Mouse (Mus musculus): ENCODE data around the gene Pawr. TPM values are rescaled to one million over a fixed set of nuclear protein-coding genes. Genes with fewer than 3 reads are reported as not detected.

Gene Pawr
- polyA plus RNA-seq, 1 experiment from 2014 or later = 5.6 TPM

DNA sequence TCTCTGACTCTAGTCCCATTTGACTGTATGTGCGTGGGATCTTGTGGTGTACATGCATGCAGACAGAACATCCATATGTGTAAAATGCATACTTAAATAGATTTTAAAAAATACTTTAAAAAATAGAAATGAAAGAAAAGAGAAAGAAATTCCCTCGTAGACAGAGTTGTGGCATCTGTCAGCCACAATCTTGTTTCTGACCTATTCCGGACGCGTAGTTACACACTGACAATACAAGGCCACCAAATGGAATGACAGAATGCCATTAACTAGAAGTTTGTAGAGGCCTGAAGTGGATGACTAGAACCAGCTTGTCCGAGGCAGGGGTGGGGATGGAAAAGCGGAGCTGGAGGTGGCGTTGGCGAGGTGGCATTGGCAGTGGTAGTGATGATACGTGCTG lies 60.2 kb downstream of the Pawr start:
- Histone ChIP-seq H3K27ac (no peak overlapping the region), H3K9ac (replicated peaks) (no peak overlapping the region), H3K36me3 (no peaks in the 10 kb centered on the region), H3K27me3 (no peaks in the 10 kb centered on the region), H3K4me2 (no peak overlapping the region), H3K4me3 (replicated peaks) (no peak overlapping the region), H3K9me3 (no peaks in the 10 kb centered on the region), H3K4me1 (replicated peaks) (peaks cover 13% of the 10 kb centered on the region)
- WGBS = 96% methylated on average over 10 of the region's 10 CpGs
- no peak for ATAC-seq (ENCODE audit: insufficient number of reproducible peaks, insufficient read depth, low FRiP score, low TSS enrichment, low read depth)

DNA sequence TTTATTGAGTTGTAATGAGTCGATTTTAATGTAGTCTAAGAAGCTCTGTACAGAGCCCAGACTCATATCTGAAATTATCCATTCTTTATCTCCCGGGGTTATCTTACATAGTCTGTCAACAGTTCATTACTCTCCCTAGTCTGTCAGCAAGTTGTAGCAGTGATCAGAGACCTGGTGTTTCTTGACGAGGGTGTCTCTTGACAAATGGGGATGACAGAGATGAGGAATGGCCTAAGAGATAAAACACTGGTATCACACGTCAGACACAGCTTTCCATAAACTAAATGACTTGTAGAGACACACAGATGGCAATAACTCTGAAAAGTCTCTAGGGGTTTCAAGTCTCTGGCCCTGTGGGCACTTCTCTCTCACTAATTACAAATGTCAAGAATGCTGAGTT lies 62.4 kb downstream of the Pawr start:
- H3K4me3 ChIP-seq (replicated peaks) = no peak overlapping the region
- WGBS = 47% methylated on average over 4 of the region's 4 CpGs

DNA sequence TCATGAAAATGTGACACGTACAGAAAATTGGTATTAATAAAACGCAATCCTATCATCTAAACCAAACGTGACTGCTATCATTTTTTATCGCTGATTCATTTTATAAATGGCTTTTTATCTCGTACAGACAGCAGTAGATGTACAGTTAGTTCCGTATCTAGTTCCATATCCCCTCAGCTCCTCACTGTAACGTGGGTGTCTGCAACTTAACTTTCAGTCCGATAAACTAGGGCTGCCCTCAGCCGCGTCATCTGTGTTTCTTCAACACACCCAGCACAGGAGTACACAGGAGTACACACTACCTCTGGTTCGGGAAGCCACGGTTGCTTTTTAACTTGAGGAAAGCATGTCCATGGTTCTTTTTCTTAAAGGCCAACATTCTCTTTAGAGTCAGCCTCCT lies 63.3 kb downstream of the Pawr start:
- WGBS = 93% methylated on average over 12 of the region's 12 CpGs
- Histone ChIP-seq H3K4me3 (replicated peaks) (no peak overlapping the region), H3K9me3 (no peaks in the 10 kb centered on the region), H3K36me3 (no peaks in the 10 kb centered on the region), H3K9ac (replicated peaks) (no peak overlapping the region), H3K27me3 (no peaks in the 10 kb centered on the region), H3K4me2 (no peak overlapping the region), H3K27ac (no peak overlapping the region), H3K4me1 (replicated peaks) (no peaks in the 10 kb centered on the region)
- ATAC-seq (ENCODE audit: insufficient number of reproducible peaks, insufficient read depth, low FRiP score, low TSS enrichment, low read depth) = no peak

More for the DNA sequence above, 62.4 kb downstream of the Pawr start:
- Histone ChIP-seq H3K36me3 (no peaks in the 10 kb centered on the region), H3K27me3 (no peaks in the 10 kb centered on the region), H3K27ac (no peak overlapping the region), H3K9ac (replicated peaks) (no peak overlapping the region), H3K9me3 (no peaks in the 10 kb centered on the region), H3K4me1 (replicated peaks) (peaks cover 4% of the 10 kb centered on the region), H3K4me2 (no peak overlapping the region)
- ATAC-seq (ENCODE audit: insufficient number of reproducible peaks, insufficient read depth, low FRiP score, low TSS enrichment, low read depth) = no peak

DNA sequence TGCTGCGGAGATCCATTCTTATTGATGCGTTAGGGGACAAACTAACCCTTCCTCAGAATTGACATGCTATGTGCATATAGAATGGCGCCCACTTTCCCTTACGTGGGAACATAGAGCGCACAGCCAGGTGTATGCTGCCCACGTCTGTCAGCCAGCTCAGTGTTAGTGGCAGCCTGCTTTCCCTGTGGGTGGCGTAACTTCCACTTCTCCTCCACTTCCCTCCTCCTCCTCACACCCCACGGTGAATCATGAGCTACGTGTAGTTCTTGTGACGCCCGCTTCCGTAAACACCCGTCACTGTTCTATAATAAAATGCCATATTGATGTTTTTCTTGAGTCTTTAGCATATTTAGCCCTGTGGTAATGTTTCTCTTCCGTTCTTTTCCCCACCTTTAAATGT lies 63.7 kb downstream of the Pawr start:
- Histone ChIP-seq H3K4me2 (no peak overlapping the region), H3K4me1 (replicated peaks) (no peaks in the 10 kb centered on the region), H3K4me3 (replicated peaks) (no peak overlapping the region), H3K27ac (no peak overlapping the region), H3K9me3 (no peaks in the 10 kb centered on the region), H3K36me3 (no peaks in the 10 kb centered on the region), H3K9ac (replicated peaks) (no peak overlapping the region), H3K27me3 (no peaks in the 10 kb centered on the region)
- ATAC-seq (ENCODE audit: insufficient number of reproducible peaks, insufficient read depth, low FRiP score, low TSS enrichment, low read depth) = no peak
- WGBS = 91% methylated on average over 14 of the region's 14 CpGs

DNA sequence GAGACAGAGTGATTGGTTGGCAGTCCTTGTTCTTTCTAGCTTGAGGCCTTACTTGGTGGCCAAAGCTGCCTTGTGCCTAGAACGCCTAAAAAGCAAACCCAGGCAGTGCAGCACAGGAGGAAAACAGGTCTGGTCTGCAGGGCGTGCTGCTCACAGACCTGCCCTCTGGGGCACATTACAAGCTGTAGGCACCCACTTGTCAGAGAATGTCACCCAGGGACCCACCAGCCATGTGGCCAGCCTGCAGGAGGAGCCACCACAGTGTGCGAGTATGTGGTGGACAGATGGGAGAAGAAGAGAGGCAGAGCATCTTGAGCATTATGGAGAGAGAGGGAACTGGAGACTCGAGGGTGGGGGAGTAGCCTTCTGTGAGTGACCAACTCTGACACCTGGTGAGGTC lies 70.8 kb downstream of the Pawr start:
- H3K4me2 ChIP-seq = no peak overlapping the region
- peaks cover 13% of the 10 kb centered on the region for H3K4me1 ChIP-seq (replicated peaks)
- no peak overlapping the region for H3K4me3 ChIP-seq (replicated peaks)
- no peak for ATAC-seq (ENCODE audit: insufficient number of reproducible peaks, insufficient read depth, low FRiP score, low TSS enrichment, low read depth)
- no peaks in the 10 kb centered on the region for H3K9me3 ChIP-seq
- no peak overlapping the region for H3K27ac ChIP-seq
- H3K9ac ChIP-seq (replicated peaks) = no peak overlapping the region
- 77% methylated on average over 4 of the region's 4 CpGs for WGBS
- H3K36me3 ChIP-seq = no peaks in the 10 kb centered on the region
- no peaks in the 10 kb centered on the region for H3K27me3 ChIP-seq

DNA sequence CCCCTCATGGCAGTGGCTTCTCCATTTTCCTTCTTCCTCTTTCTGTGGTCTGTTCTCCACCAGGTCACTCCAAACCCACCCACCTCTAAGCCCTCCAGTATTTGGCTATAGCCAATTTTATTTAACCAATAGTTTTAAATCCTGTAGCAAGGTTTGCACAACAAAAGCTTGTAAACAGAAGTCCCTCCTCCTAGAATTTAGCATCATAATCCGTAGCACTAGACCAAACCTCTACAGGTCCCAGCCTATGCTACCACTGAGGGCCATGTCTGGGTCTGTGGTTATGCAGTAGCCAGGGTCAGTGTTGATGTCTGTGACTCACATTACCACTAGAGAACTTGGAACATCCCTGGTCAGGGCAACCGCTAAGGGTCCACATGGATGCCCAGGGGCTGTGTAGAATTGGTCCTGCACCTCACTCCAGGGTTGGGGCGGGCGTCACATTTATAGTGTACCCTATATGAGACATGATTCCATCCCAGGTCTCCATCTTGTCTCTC lies 71.5 kb downstream of the Pawr start:
- 95% methylated on average over 4 of the region's 4 CpGs for WGBS
- Histone ChIP-seq H3K9ac (replicated peaks) (no peak overlapping the region), H3K4me3 (replicated peaks) (no peak overlapping the region), H3K4me1 (replicated peaks) (peaks cover 17% of the 10 kb centered on the region), H3K36me3 (no peaks in the 10 kb centered on the region), H3K4me2 (no peak overlapping the region), H3K27ac (no peak overlapping the region), H3K27me3 (no peaks in the 10 kb centered on the region), H3K9me3 (no peaks in the 10 kb centered on the region)
- no peak for ATAC-seq (ENCODE audit: insufficient number of reproducible peaks, insufficient read depth, low FRiP score, low TSS enrichment, low read depth)

DNA sequence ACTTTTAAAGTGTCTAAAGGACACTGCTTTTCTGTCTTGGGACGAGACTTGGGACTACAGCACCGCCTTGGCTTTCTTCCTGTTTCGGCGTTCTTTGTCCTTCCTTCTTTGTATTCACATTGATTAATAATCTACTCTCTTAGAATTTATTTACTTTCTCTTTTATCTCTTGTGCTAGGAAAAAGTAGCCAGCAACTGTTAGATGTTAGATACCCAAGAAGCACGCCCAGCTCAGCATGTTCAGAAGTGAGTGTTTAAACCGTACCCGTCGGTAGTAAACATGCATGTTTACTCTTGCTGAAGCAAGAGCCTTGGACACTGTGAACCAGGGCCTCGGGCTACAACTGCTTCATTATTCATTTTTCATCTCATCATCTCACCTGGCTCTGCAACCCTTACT lies 72.2 kb downstream of the Pawr start:
- 87% methylated on average over 9 of the region's 9 CpGs for WGBS
- H3K9ac ChIP-seq (replicated peaks) = no peak overlapping the region
- H3K36me3 ChIP-seq = no peaks in the 10 kb centered on the region
- H3K9me3 ChIP-seq = no peaks in the 10 kb centered on the region
- H3K4me1 ChIP-seq (replicated peaks) = peaks cover 17% of the 10 kb centered on the region
- no peaks in the 10 kb centered on the region for H3K27me3 ChIP-seq
- no peak overlapping the region for H3K4me2 ChIP-seq
- no peak overlapping the region for H3K27ac ChIP-seq
- no peak overlapping the region for H3K4me3 ChIP-seq (replicated peaks)
- no peak for ATAC-seq (ENCODE audit: insufficient number of reproducible peaks, insufficient read depth, low FRiP score, low TSS enrichment, low read depth)

DNA sequence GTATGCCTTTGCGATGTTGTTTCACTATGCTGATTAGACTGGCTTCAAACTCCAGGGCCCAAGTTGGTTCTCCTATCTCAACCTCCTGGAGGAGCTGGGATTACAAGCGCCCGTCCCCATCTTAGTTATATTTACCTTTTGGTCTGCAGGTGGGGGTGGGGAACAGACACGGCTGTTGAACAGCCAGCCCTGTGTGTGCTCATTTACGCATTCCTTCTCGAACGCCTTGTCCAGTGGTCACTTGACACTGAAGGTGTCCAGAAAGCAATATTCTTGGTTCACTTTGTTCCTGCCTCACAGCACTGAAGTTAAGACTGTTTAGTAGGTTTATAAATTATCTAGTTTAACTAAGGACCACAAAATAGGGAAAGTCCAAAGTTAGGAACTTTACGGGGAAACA lies 73.2 kb downstream of the Pawr start:
- Histone ChIP-seq H3K27me3 (no peaks in the 10 kb centered on the region), H3K4me2 (no peak overlapping the region), H3K4me1 (replicated peaks) (peaks cover 17% of the 10 kb centered on the region), H3K27ac (no peak overlapping the region), H3K9me3 (no peaks in the 10 kb centered on the region), H3K36me3 (no peaks in the 10 kb centered on the region), H3K9ac (replicated peaks) (no peak overlapping the region), H3K4me3 (replicated peaks) (no peak overlapping the region)
- ATAC-seq (ENCODE audit: insufficient number of reproducible peaks, insufficient read depth, low FRiP score, low TSS enrichment, low read depth) = no peak
- 46% methylated on average over 8 of the region's 8 CpGs for WGBS

DNA sequence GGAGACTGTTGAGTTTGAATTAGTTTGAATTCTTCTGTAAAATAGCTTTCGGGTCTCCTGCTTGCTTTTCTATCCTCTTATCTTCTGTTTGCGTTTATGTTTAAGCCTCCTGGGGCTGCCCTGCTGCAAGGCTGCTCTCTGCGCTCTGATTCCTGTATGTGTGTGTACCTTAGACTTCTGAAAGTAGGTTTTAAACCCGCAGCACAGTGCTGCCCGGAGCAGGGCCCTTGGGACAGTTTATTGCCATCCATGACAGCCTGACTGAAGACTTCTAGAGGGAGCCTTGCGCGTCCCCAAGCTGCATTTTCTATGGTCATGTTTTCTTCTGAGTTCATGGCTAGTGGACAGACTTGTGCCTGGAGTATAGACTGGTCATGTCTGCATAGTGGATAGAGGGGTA lies 74.0 kb downstream of the Pawr start:
- H3K4me1 ChIP-seq (replicated peaks) = peaks cover 17% of the 10 kb centered on the region
- H3K27ac ChIP-seq = no peak overlapping the region
- H3K9ac ChIP-seq (replicated peaks) = no peak overlapping the region
- H3K4me2 ChIP-seq = no peak overlapping the region
- ATAC-seq (ENCODE audit: insufficient number of reproducible peaks, insufficient read depth, low FRiP score, low TSS enrichment, low read depth) = no peak
- no peaks in the 10 kb centered on the region for H3K36me3 ChIP-seq
- H3K27me3 ChIP-seq = no peaks in the 10 kb centered on the region
- H3K9me3 ChIP-seq = no peaks in the 10 kb centered on the region
- 47% methylated on average over 7 of the region's 7 CpGs for WGBS
- H3K4me3 ChIP-seq (replicated peaks) = no peak overlapping the region

DNA sequence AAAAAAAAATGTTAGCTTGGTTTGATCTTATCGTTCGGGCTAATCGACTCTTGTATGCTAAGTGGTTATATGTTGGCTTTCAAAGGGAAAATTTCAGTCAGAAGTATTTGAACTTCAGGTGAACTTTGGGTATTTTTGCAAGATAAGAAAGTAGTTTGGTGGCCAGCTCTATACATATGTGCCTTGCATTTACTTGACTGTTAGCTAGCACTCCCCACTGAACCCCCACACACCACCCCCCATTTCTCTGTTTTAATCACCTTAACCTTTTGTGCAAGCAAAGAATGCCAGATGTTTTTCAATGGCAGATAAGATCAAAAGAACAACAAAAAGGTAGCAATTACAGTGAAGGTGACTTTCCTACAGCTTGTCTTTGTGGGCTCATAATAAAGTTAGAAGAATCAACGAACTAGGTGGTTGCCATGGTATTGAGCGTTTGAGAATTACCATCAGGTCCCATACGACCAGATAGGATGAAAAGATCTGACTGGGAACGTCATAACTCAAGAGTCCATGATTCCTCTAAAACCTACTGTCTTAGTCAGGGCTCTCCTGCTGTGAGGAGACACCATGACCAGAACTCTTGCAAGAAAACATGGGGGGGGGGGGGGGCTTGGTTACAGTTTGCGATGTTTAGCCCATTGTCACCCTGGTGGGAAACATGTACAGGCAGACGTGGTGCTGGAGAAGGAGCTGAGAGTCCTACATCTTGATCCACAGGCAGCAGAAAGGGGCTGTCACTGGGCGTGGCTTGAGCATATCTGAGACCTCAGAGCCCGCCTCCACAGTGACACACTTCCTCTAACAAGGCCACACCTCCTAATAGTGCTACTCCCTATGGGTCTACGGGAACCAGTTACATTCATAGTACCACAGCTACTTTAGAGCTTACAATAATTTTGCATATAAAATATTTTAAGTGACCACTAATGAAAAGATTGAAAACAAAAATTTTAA lies 75.2 kb downstream of the Pawr start:
- no peak for ATAC-seq (ENCODE audit: insufficient number of reproducible peaks, insufficient read depth, low FRiP score, low TSS enrichment, low read depth)
- Histone ChIP-seq H3K4me3 (replicated peaks) (no peak overlapping the region), H3K4me1 (replicated peaks) (peaks cover 17% of the 10 kb centered on the region), H3K27ac (no peak overlapping the region), H3K27me3 (no peaks in the 10 kb centered on the region), H3K4me2 (no peak overlapping the region), H3K9ac (replicated peaks) (no peak overlapping the region), H3K9me3 (no peaks in the 10 kb centered on the region), H3K36me3 (no peaks in the 10 kb centered on the region)
- WGBS = 81% methylated on average over 12 of the region's 12 CpGs

DNA sequence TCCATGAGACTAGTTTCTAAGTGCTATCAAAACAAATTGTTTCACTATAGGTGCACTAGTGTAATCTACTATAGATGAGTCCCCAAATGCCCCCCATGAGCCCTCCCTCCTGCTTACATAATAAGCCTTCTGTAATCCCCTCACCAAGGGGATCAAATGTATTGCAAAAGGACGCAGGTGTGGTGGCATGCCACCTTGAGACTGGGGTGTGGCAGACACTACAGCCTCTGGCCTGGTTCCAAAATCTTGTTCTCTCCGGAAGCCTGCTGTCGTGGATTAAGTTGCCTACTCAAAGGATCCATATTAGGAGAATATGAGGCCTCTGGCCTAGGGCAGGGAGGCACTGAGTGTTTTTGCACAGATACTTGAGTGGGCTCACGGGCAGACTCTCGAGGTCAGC lies 76.1 kb downstream of the Pawr start:
- ATAC-seq (ENCODE audit: insufficient number of reproducible peaks, insufficient read depth, low FRiP score, low TSS enrichment, low read depth) = no peak
- 65% methylated on average over 5 of the region's 5 CpGs for WGBS
- H3K4me3 ChIP-seq (replicated peaks) = no peak overlapping the region

DNA sequence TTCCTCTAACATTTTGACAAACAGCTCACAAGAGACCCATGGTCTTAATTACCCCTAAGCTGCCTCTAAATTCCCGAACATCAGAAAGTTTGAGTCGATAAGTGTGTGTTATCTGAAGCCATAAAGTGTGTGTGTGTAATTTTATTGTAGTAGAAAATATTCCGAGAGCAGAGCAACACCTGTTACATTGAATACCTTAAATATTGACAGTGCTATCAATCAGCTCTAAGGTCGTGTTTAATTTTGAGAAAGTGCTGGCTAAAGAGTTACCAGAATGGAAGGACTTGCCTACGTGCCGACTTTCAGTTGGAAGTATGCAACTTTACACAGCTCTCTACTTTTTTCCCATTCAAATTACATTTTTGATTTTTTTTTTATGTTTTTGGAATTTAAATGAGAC lies 76.5 kb downstream of the Pawr start:
- Histone ChIP-seq H3K4me3 (replicated peaks) (no peak overlapping the region), H3K9ac (replicated peaks) (no peak overlapping the region), H3K27ac (no peak overlapping the region), H3K4me2 (no peak overlapping the region), H3K9me3 (no peaks in the 10 kb centered on the region), H3K27me3 (no peaks in the 10 kb centered on the region), H3K36me3 (no peaks in the 10 kb centered on the region), H3K4me1 (replicated peaks) (peaks cover 17% of the 10 kb centered on the region)
- ATAC-seq (ENCODE audit: insufficient number of reproducible peaks, insufficient read depth, low FRiP score, low TSS enrichment, low read depth) = no peak
- WGBS = 81% methylated on average over 6 of the region's 6 CpGs

More for the DNA sequence above, 76.1 kb downstream of the Pawr start:
- H3K9me3 ChIP-seq = no peaks in the 10 kb centered on the region
- H3K27ac ChIP-seq = no peak overlapping the region
- no peaks in the 10 kb centered on the region for H3K36me3 ChIP-seq
- H3K9ac ChIP-seq (replicated peaks) = no peak overlapping the region
- H3K27me3 ChIP-seq = no peaks in the 10 kb centered on the region
- H3K4me1 ChIP-seq (replicated peaks) = peaks cover 17% of the 10 kb centered on the region
- H3K4me2 ChIP-seq = no peak overlapping the region

All from limb, embryonic 12.5 days (tissue).